Mouse (Mus musculus) regulatory T cell (primary cell): ENCODE results near the gene Mapkap1.

Experiments
- in situ Hi-C: fragments of 300-600 bp; cut with MboI, MseI; formaldehyde crosslinking; loops from one replicate; pipeline ENCODE4 v1.15.1; 2025; ENCODE audit warnings: high pct_unique_total_duplicates

The Mapkap1 gene

GRCm38 (mm10) chr2:34528491-34528890 lies 121.9 kb downstream of the Mapkap1 start:
- in situ Hi-C loops = no loop called here

- in situ Hi-C loops = no loop called here
Measured at GRCm38 (mm10) chr2:34530042-34530441, 123.5 kb downstream of the Mapkap1 start.

DNA sequence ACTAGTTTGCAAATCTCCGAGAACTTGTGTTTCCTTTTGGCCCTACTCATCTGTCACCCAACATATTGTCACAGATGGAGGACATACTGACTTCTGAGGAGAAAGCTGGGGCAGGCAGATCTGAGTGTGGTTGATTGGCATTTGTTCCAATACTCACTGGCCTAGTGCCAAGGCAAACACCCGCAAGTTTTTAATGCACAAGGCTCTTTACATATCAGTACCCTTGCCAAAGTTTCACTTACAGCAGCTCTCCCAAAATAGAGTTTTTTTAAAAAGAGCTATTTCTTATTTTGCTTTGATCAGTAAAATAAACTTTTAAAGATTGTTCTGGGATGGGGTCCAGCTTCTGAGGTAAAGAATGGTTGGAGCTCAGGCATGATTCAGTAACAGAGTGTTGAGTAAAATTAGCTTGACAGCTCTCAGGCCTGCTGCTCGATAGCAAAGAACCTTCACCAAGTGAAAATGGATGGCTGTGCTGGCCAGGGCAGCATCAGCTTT lies 125.3 kb downstream of the Mapkap1 start:
- in situ Hi-C loops = no loop called here

DNA sequence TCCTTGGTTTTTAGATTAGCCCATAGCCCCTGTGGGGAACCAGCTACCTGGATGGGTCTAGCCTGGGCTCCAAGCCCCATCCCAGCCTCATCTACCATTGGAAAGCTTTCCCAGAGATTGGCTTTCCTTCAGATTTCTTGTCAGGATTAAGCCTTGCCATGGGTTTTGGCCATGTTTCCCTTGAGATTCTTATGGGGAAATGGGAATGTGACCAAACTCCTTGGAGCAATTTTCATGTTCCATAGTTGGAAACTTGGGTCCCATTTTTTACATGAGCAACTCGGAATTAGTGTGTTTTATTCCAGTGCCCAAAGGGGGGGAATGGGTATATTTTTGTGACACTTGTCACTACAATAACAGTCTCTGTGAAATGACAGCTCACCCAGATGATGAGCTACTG lies 125.8 kb downstream of the Mapkap1 start:
- in situ Hi-C loops = no loop called here

DNA sequence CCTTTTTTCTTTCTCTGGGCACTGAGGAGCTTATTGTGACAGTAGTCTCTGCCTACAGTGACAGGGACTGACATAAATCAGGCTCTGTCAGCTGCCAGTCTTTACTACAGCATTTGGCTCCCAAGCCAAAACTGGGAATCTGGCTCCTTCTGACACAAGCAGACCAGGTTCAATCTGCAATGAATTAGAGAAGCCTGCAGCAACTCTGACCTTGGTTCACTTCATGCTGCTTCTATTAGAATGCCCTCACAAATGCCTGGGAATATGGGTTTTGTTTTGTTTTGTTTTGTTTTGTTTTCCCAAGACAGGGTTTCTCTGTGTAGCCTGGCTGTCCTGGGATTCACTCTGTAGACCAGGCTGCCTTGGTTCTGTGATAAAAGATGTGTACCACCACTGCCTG lies 126.7 kb downstream of the Mapkap1 start:
- in situ Hi-C loops = no loop called here

DNA sequence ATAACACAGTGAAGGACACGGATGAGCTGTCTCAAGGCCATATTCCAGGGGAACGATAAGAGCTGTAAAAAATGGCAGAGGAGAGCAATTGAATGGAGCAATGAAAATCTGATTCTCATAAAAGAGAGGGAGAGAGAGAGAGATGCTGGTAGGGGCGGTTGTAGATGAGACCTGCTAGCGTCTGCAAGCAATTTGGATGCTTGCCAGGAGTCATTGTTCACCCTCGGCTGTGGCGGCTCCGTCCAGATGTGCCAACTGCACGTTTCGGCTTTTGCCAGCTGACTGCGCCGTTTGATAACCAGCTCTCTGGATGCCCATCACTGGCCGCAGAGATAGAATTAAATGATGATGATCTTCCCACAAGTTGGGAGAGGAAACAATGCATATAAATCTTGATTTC lies 128.4 kb downstream of the Mapkap1 start:
- in situ Hi-C loops = no loop called here

- in situ Hi-C loops = no loop called here
Measured at GRCm38 (mm10) chr2:34537356-34537755, 130.8 kb downstream of the Mapkap1 start.

DNA sequence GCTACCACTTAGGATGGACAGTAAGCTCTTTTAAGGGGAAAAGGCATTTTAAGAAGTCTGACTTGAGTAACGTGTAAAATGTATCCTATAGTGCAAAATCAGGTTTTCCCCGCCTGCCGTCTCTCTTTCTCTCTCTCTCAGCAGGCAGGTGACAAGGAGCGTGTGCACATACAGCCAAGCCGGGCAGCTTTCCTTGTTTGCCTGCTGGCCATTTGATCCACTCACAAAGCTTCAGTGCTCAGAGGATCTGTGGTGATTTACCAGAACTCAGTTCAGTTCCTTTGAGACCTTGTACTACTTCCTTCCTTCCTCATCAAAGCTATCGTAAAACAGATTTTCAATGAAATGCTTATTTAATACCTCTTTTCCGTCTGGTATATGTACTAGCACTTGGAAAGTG lies 137.0 kb downstream of the Mapkap1 start:
- in situ Hi-C loops = no loop called here

DNA sequence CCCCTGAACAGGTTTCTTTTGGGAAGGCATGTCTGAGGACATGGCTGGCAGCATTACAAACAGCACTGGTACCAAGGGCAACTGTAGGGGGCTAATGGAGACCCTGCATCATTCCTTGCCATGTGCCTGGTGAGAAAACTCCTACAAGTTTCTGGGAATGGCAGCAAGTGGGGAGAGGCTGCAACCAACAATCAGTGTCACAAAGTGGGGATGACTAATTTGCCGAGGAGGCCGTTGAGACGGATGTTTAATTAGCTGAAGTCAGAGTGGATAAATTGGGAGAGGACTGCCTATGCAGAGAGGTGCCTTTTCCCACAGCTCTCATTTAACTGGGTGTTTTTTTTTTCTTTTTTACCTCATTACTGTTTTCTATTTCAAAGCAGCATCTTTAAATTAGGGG lies 137.4 kb downstream of the Mapkap1 start:
- in situ Hi-C loops = no loop called here

DNA sequence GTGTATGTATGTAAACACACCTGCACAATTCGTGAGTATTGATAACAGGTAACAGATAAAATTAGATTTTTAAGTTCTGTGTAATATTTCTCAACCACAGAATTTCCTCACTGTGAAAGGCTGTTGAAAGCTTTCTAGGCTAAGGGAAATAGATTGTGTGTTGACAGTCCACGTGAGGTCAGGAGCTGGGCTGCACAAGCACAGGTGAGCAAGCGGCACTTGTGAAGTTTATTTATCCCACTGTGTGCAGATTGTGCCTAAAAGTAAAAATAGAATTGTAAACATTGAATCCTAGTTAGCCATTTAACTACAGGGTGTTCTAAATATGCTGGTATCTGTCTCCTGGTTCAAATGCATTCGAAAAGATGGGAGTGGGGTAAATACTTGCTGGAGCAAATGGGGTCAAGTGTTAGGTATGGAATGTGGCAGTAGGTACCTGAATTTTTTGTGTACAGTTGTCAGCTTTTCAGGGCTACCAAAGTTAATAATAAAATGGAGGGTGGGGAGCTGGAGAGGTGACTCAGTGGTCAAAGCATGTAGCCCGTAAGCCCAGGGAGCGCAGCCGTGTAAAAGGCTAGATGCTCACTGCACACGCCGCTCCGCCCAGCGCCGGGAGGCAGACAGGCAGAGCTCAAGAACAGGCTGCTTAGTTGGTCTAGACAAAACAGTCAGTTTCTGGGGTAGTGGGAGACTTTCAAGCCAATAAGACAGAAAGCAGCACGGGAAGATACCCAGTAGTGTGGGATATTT lies 138.2 kb downstream of the Mapkap1 start:
- in situ Hi-C loops = no loop called here

- in situ Hi-C loops = no loop called here
Measured at GRCm38 (mm10) chr2:34546176-34546677, 139.7 kb downstream of the Mapkap1 start.

GRCm38 (mm10) chr2:34547516-34547915 lies 140.9 kb downstream of the Mapkap1 start:
- in situ Hi-C loops = no loop called here

DNA sequence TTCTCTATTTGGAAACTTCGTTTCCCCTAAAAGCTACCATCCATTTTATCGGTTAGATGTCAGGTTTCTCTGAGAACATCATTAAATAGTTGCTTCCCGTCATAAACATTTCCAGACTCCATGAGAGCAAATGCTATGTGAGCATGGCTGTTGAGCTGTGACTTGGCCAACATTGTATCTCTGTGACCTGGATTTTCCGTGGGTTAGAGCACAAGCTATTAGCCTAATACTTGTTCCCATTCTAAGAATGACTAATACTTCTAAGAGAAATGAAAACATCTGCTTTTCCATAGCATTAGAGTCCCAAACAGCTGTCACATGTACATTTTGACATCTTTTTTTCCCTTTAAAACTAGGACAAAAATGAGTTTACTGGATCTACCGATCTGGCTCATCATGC lies 142.4 kb downstream of the Mapkap1 start:
- in situ Hi-C loops = no loop called here

DNA sequence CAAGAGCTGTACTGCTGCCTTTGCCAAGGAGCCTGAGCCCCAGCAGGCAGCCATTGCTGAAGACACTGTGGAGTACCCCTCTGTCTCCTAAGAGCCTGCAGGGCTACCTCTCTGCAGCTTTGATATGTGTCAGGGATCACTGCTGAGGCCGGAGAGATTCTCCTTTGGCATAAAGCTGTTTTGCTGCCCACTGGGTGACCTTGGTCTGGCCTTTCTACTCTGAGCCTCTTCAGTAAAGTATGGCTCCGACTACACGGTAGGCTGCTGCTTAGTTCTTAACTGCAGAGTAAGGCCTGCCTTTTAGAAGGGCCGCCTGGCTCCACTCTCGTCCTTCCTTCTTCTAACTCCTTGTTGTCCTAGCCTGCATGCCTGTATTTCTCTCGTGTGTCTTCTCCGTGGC lies 142.9 kb downstream of the Mapkap1 start:
- in situ Hi-C loops = no loop called here

- in situ Hi-C loops = no loop called here
Measured at GRCm38 (mm10) chr2:34552772-34553171, 146.2 kb downstream of the Mapkap1 start.

GRCm38 (mm10) chr2:34553580-34554231 lies 147.1 kb downstream of the Mapkap1 start:
- in situ Hi-C loops = no loop called here

DNA sequence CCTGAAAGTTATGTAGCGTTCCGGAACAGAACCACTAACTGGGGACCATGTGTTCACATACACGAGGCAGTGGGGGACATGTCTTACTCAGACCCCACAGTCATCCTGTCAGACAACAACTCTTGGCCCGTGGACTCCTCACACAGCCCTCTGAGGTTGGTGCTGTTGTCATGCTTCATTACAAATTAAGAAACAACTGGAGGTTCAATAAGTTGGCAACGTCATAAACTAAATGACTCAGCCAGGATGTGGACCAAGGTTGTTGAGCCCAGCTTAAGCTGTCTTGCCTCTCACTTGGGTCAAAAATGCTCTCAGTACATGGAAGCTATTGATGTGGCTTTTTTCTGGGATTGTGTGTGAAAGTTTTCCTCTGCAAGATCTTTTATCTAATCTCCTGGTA lies 153.6 kb downstream of the Mapkap1 start:
- in situ Hi-C loops = no loop called here

- in situ Hi-C loops = no loop called here
Measured at GRCm38 (mm10) chr2:34563089-34563694, 156.6 kb downstream of the Mapkap1 start.

DNA sequence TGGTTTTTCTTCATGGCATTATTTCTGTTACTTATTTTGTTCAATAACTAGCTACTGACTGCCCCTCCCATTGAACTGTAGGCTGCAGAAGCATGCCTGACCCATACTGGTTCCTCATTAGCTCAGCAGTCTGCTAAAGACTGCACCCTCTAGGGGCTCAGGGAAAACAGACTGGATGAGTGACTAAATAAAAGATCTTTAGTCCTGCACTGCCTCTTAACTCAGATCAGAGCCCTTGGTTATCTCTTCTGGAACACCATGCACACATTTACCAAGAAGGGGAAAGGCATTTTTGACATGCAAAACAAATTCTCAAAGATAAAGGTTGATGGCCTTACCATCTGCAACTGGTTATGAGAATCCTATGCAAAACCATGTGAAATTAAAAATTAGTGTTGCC lies 157.3 kb downstream of the Mapkap1 start:
- in situ Hi-C loops = no loop called here

- in situ Hi-C loops = no loop called here
Measured at GRCm38 (mm10) chr2:34566146-34566545, 159.6 kb downstream of the Mapkap1 start.

DNA sequence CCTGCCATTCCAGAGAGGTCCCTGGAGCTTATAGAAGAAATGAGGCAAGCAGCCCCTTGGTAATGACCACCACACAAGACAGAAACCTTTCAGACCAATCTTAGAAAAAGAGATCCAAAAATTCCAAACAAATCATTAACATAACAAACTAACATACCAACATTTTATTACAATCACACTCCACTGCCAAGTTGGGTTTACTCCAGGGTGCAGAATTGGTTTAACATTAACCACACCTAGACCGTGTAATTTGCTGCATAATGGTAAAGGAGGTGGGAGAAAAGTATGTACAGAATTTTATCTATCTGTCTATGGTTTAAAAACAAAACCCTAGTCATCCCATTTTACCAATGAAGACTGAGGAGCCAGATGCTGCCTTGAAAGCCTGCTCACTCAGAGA lies 160.0 kb downstream of the Mapkap1 start:
- in situ Hi-C loops = no loop called here

DNA sequence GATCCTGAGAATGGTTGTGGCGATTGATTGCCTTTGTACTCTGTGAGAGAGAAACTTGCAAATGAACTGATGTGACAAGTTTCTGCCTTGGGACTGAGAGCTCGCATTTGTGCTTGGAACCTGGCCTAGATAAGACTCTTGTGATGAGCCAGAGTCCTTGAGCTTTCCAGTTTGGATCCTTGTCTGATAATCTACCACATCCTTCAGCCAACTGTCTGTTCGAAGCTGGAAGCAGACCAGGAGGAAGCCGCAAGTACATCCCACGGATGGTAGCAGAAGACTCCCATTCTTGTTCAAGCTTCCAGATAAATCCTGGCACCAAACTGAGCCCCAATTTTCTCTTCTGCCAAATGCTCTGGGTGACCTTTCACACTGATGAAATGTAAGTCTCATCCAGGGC lies 162.6 kb downstream of the Mapkap1 start:
- in situ Hi-C loops = no loop called here

GRCm38 (mm10) chr2:34570378-34570777 lies 163.8 kb downstream of the Mapkap1 start:
- in situ Hi-C loops = no loop called here
